Mouse (Mus musculus): ENCODE data around the gene Stac2.

DNA sequence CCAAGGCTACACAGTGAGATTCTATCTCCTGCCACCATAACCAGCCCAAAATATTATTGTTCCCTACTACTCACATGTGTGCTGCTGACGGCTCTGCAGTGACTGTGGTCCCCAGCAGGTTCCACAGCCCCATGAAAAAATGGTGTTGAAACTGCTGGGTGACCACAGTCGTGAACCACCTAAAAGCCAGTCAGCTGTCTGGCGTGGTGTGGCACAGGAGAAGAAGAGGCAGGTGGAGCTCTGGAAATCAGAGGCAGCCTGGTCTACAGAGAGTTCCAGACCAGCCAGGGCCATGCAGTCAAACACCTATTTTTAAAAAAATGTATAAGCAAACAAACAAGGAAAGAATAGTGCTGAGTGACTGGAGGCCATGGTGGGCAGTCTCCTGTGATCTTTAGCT is 8.2 kb upstream of the Stac2 start:
- TF ChIP-seq CTCF (IDR thresholded peaks at IDR 0.05; ENCODE audit: insufficient read depth, low read length) (no peak), POLR2A (IDR thresholded peaks at IDR 0.05; ENCODE audit: borderline replicate concordance, extremely low read depth, low read depth, low read length) (no peak)

Measured in lung, adult 2 months (tissue).